Mouse (Mus musculus): ENCODE data around the gene Ntn1. TPM values are rescaled to one million over a fixed set of nuclear protein-coding genes. Genes with fewer than 3 reads are reported as not detected.

Ntn1 gene
- not detected in 2 replicates for total RNA-seq (2017)

DNA sequence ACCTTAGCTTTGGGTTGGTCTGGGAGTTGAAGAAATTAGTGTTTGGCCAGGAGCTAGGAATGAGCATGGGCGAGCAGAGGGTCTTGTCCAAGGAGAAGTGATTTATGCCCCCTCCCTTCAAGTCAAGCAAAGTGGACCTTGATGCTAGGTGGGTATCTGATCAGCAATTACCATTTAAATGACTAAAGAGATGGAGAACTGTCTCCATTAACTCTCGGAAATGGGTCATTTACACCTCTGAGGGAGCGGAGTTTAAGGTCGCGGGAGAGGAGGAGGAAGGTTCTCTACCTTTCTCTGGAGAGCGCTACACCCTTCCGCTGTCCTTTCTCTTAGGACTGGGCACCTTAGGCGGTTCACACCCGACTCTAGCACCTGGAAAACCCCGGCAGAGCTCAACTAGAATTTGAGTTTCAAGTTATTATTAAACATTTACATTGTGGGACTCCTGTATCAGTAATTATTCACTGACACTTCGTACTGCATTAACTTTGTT, at the start of gene Ntn1:
Gene Ntn1 (minus strand): TSS at position 97 of the 493 bp plus-strand sequence.
- no peak for ATAC-seq (ENCODE audit: extremely low read depth, insufficient number of reproducible peaks, low FRiP score, poor library complexity, severe bottlenecking)

DNA sequence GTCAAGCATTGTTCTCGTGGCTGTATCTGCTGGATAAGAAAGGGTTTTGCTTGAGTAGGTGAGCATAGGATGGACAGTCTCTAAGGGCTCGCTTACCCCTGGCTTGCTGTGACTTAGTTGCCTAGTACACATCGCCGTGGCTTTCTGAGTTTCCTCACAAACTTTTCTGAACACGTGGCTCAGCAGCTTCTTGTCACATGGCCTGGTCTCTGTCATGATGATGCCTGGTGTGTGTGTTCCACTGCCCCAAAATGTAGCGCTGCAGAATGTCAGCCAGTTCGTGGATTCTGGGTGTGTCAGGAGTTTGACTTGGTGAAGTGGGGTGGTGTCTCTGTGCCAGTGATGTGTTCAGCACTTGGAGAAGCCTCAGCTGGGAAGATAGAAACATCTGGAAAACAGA, 47.7 kb upstream of the Ntn1 start:
- ATAC-seq (ENCODE audit: extremely low read depth, insufficient number of reproducible peaks, low FRiP score, poor library complexity, severe bottlenecking) = no peak

DNA sequence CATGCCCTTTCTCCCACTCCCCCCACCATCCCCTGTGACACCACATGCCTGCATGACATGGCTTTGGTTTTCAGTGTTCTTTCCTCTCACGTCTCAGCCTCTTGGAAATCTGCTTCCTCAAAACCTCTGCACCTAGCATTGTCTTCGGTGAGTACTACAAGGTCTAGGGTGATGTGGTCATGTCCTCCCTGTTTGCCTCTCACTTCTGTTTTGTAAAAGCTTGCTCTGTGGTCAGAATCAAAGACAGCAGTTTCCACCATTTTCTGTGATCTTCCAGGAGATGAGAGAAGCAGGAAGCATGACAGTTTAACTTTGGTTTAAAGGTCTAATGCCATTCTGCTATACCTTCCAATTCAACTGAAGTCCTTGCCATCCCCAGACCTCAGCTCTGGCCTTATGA, 46.6 kb upstream of the Ntn1 start:
- ATAC-seq (ENCODE audit: extremely low read depth, insufficient number of reproducible peaks, low FRiP score, poor library complexity, severe bottlenecking) = no peak

DNA sequence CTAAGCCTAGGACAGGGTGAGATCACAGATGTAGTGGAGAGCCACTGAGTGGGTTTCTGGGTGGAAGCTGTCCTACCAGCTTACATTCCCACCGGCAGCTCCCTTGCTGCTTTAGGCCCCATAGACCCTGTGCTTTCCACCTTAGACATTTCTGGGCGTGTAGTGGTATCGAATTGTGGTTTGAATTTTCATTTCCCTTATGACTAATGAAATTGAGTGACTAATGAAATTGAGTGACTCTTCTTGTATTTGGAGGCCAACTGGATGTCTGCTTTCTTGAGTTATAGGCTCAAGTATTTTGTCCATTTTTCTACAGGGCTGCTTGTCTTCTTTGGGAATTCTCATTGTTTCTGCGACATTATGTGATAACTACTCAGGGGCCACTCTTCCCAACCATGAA, 45.9 kb upstream of the Ntn1 start:
- ATAC-seq (ENCODE audit: extremely low read depth, insufficient number of reproducible peaks, low FRiP score, poor library complexity, severe bottlenecking) = no peak

DNA sequence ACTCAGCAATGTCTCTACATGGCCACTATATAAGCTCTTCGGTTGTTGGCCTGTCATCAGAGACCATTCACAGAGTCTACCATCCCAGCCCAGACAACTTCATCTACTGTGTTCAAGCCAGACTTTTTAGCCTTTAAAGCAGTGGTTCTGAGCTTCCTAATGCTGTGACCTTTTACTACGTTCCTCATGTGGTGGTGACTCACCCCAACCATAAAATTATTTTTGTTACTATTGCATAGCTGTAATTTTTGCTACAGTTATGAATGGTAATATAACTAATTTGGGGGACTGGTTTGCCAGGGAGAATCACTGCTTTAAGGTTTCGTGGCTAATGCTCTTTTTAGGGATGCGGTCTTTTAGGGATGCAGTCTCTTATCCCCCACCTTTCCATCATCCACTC, 45.3 kb upstream of the Ntn1 start:
- ATAC-seq (ENCODE audit: extremely low read depth, insufficient number of reproducible peaks, low FRiP score, poor library complexity, severe bottlenecking) = no peak

DNA sequence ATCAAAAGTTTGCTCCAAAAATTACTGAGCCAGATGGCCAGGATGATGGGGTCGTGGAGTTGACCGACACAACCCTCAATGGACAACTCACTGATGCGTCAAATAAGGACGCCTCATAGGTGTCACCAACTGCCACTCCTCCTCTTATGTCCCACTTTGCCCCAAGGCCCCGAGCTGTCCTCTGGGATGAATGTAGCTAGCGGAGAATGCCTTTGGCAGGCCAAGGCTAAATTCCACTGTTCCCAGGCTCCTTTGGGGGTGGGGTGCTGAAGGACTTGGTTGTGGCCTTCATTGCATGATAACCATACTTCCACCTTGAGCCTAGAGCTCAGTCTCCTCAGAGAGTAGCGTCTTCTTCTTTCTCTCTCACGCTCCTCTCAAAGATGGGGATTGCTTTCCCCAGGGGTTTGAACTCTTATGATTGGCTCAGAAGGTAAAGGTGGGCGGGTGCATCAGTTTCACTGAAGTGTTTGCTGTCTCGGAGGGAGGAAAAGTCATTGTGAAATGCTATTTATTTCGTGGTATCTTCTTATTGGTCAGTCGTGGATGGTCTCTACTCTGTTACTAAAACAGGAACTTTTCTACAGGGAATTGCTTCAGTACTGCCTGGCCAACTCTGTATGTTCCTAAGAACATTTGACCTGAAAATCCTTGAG, 42.5 kb upstream of the Ntn1 start:
- no peak for ATAC-seq (ENCODE audit: extremely low read depth, insufficient number of reproducible peaks, low FRiP score, poor library complexity, severe bottlenecking)

DNA sequence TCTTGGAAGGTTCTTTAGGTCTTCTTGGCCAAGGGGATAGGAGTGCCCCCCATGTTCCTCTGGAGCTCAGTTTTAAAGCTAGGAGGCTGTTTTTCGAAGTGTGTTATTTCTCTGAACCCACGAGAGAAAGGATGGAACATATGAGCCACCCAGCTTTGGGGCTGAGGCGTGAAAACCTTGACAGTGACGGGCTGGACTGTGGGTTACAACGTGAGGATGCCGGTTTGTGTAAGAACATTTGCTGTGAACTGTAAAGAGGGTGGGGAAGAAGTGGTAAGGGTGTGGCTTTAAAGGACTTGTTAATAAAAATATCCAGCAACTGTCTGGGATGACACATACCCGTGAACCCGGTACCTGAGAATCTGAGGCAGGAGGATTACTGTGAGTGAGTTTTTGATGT, 41.7 kb upstream of the Ntn1 start:
- ATAC-seq (ENCODE audit: extremely low read depth, insufficient number of reproducible peaks, low FRiP score, poor library complexity, severe bottlenecking) = no peak

DNA sequence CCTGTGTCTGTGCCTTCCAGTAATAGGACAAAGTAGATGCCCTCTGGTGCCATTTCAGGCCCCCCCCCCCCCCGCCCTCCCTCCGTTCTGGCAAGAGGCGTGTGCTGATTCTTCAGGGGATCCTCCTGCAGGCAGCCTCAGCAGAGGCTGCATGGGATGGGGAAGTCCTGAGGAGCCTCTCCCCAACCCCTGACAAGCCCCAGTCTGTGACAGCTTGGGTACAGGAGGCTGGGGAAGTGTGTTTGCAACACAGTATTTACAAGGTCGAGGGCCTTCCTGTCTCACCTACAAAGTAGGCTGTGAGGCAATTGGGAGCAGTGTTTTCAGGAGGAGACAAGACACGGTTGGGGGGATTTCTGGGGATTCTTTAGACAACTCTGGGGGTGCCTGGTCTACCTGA, 40.3 kb upstream of the Ntn1 start:
- peak; percentile 54; the same call in 1 of the 2 replicates for ATAC-seq (ENCODE audit: extremely low read depth, insufficient number of reproducible peaks, low FRiP score, poor library complexity, severe bottlenecking)

DNA sequence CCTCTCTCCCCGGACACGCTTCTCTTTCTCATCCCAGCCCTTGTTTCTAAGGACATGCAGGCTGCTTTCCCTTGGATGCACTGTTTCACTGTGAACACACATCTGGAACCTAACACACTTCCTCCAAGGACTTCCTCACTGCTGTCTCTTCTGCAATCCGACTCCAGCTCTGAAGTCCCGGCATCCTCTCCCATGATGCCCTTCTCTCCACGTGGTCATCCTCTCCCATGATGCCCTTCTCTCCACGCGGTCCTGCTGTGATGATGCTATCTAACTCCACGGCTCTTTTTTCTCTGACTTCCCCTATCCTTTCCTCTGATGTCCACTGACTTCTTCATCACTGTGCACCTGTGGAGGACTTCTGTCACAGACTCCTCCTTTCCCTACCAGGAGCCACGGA, 39.5 kb upstream of the Ntn1 start:
- peak; percentile 89 for ATAC-seq (ENCODE audit: extremely low read depth, insufficient number of reproducible peaks, low FRiP score, poor library complexity, severe bottlenecking)

DNA sequence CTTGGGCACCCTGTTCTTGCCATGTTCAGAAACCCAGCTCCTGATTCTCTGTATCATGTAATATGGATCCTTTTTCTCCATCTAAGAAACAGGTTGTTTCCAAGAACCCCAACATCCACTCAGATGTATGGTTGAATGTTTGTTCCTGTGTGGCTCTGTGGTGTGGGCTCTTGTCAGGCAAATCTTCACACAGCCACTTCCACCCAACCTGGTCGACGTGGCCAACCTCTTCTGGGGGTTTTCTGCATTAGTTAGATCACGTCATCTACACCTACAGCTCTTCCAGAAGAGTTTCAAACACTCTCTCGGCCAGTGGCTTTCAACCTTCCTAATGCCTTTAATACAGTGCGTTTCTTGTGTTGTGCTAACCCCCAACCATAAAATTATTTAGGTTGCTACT, 35.8 kb upstream of the Ntn1 start:
- ATAC-seq (ENCODE audit: extremely low read depth, insufficient number of reproducible peaks, low FRiP score, poor library complexity, severe bottlenecking) = no peak

DNA sequence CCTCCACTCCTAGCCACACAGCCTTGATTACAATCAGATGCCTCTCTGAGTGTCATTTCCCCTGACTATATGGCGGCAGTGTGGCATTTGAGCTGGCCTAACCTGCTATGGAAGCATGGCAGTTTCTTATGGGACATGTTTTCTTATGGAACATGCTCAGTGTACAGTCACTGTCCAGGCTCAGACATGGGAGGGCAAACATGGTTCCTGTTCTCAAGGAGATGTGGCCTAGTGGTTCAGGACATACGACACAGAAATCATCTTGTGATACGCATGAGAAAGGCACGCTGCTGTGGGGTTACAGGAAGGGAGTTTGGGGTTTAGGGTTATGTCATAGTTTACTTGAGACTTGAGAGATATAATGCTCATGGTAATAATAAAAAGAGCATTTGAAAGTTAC, 35.0 kb upstream of the Ntn1 start:
- ATAC-seq (ENCODE audit: extremely low read depth, insufficient number of reproducible peaks, low FRiP score, poor library complexity, severe bottlenecking) = no peak

DNA sequence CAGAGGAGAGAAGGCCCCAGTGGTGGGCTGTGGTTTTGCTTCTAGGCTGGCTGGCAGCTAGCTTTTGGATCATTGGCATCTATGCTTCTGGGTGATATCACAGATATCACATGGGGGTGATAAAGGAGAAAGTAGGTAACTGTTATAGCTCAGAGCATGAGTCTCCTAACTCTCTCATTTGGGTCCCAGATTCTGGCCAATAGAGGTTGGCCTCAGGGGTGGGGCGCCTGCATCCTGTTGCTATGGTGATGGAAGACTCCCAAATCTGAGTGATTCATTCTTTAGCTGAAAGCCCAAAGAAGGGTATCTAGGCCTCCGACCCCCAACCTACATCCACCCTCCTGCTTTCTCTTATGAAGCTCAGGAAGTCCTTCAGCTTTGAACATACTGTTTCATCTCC, 34.1 kb upstream of the Ntn1 start:
- no peak for ATAC-seq (ENCODE audit: extremely low read depth, insufficient number of reproducible peaks, low FRiP score, poor library complexity, severe bottlenecking)

DNA sequence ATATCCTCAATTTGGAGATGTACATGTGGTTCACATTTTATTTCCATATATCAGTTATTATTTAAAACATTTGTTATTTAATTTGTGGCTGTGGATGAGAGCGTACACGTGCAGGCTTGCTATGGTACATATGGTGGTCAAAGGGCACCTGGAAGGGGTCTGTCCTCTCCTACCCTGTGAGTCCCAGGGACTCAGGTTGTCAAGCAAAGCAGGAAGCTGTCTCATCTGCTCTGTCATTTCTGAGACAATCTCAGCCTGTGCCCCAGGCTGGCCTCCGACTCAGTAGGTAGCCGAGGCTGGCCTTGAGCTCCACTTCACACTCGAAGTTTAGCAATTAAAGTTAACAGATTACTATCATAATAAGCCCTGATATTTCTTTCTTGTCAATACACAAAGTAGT, 32.9 kb upstream of the Ntn1 start:
- ATAC-seq (ENCODE audit: extremely low read depth, insufficient number of reproducible peaks, low FRiP score, poor library complexity, severe bottlenecking) = no peak

DNA sequence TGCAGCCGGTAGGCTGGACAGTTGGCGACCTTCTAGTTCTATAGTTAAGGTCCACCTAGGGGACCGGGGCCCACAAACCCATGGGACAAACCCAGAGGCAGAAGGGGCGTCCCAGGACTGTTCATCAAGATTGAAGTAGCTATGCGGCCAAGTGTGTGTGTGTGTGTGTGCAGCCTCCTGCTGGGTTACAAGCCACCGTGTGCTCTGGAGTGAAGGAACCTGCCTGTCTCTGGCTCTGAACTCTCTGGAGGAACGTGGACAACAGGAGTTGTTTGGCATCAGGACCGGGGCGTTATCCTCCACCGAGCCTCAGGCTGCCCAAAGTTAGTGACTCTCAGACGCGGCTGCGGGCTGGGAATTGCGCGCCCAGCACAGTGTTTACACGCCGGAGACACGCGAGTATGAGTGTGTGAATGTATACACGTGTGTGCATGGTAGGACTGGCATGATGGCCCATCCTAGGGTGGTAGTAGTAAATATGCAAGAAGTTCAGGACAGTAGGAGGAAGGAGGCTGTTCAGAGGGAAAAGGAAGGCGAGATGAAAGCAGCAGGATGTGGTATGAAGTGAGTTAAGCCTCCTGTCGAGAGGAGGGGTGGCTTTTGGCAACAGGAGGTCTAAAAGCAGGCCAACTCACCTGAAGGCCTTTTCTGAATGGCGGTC, 31.9 kb upstream of the Ntn1 start:
- no peak for ATAC-seq (ENCODE audit: extremely low read depth, insufficient number of reproducible peaks, low FRiP score, poor library complexity, severe bottlenecking)

DNA sequence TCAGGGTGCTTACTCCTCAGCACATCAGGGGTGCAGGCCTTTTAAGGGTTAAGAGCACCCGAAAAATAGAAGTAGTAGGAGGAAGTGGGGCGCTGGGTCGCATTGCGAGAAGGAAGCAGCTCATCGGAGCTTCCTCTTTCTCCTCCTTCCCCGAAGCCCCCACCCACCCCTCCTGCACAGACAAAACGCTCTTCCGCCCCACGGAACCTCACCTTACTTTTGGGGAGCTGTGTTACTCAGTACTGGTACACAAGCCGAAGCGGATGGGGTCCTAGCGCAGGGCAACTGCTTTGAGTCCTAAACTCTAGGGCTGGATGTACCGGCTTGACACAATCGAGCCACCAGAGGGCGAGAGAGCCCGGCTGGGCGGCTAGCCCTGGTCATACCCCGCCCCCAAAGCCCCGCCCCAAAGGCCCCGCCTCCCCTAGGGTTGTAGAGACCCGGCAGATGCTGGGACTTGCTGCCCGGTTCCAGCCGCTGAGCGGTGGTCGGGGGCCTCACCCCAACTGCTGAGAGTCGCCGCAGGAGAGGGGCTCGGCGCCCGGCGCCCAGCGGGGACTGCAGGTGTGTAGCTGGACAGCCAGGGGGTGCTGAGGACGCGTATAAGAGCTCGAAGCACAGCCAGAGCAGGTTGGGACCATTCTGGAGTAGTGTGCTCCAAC, 31.2 kb upstream of the Ntn1 start, which contains the start of gene Pik3r5:
Gene Pik3r5 (plus strand): TSS at position 423 of the 662 bp plus-strand sequence.
- ATAC-seq (ENCODE audit: extremely low read depth, insufficient number of reproducible peaks, low FRiP score, poor library complexity, severe bottlenecking) = peak; percentile 85

DNA sequence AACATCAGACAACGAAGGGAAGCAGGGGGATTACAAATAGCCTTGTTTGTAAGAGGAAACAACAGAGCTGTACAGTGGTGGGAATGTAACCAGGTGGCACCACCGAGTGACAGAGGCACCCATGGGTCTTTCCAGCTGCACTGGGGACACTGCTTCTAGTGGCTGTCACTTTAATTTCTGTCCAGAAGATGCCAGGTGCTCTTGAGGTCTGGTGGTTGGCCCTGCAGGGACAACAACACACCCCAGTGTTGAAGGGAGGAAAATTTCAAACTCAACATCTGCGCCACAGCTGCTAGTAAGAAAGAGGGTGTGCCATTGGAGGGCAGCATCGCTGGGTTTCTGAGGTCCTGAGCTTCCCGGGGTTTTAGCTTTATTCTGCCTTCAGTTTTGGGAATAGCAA, 30.0 kb upstream of the Ntn1 start:
- peak; percentile 11; the same call in 1 of the 2 replicates for ATAC-seq (ENCODE audit: extremely low read depth, insufficient number of reproducible peaks, low FRiP score, poor library complexity, severe bottlenecking)

DNA sequence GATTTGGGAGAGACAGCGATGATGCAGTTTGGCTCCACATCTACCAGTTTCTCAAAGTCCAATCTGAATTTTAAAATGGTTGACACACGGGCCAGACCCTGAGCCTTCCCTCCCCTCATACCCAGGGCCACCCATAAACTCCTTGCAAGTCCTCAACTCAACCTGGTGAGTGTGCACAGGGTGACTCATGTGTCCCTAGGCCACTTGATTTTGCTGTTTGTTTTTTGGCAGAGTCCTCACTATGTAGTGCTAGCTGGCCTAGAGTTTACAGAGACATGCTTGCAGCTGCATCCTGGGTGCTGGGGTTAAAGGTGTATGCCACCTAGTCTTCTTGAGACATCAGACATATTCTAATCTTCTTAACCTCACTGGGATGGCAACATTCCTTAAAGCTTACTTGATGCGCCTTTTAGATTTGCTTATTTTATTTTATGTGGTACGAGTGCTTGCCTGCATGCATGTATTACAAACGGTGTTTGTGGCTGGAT, 26.5 kb upstream of the Ntn1 start:
- no peak for ATAC-seq (ENCODE audit: extremely low read depth, insufficient number of reproducible peaks, low FRiP score, poor library complexity, severe bottlenecking)

DNA sequence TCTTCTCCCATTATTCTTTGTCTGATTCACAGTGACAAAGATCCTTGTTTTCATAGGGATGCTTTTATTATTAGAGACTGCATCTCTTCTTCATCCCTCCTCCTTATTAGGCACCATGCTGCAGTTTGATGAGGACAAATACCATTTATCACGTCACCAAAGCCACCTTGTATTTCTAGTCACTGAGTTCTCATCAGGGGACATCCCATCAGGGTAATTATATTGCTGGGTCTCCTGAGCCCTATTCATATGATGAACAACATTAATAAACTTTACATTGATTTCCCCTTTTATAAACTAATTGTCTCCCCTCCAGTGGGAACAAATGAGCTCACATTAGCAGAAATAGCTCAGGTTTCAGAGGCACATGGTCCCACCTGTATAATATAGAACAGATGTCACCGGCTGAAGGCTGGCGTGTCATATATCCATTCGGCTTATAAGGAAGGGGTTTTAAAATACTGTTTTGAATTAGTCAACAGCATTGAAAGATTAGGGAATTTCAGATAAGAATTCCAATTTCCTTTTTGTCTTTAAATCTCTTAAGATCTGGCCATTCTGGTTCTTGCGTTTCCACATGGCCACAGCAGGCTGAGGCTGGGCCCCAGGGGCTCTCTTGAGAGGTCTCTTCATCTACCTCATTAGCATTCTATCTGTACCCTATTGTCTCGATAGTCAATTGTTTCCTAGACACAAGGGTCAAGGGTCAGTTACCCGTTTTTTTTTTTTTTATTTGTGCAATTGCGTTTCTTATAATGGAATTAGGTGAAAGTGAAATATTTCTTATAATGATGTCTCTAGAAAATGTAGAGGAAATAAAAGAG, 25.1 kb upstream of the Ntn1 start:
- no peak for ATAC-seq (ENCODE audit: extremely low read depth, insufficient number of reproducible peaks, low FRiP score, poor library complexity, severe bottlenecking)

DNA sequence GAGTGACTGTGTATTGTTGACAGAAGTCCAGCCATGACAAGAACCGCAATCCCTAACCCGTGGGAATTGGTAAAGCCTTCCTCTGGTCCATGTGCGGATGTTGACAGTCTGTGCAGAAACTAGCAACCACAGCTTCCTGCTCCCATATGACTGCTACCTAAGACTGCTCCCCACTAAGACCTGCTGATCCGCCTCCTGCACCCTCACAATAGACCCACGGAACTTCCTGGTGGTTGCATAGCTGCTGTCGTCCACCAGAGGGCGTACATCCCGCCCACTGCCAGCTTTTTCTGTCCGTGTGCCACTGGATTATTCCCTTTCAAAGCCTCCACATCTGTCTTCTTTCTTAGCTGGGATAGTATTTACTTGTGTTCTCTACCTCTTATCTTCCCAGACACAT, 17.2 kb upstream of the Ntn1 start:
- peak; percentile 97 for ATAC-seq (ENCODE audit: extremely low read depth, insufficient number of reproducible peaks, low FRiP score, poor library complexity, severe bottlenecking)
